Mouse (Mus musculus) myocyte (in vitro differentiated cells): ENCODE data around the gene Rdh12. TPM values are rescaled to one million over a fixed set of nuclear protein-coding genes. Genes with fewer than 3 reads are reported as not detected.

Source experiments
- H3K27me3 ChIP-seq: one replicate; pipeline ENCODE4 v1.6.1; 2011; ENCODE audit not compliant: control insufficient read depth, insufficient read depth, insufficient read length
- H3K36me3 ChIP-seq: one replicate; pipeline ENCODE4 v1.6.1; 2011; ENCODE audit not compliant: control insufficient read depth, insufficient read depth
- H3K4me2 ChIP-seq: one replicate; pipeline ENCODE4 v1.6.1; 2011; ENCODE audit warnings: low read depth, control low read depth
- H3K4me3 ChIP-seq: one replicate; pipeline ENCODE4 v1.5.1; 2011; ENCODE audit warnings: mild to moderate bottlenecking, control low read depth, moderate library complexity
- H3K79me2 ChIP-seq: one replicate; pipeline ENCODE4 v1.6.1; 2011; ENCODE audit not compliant: control insufficient read depth, insufficient read depth
- H3ac ChIP-seq: one replicate; pipeline ENCODE4 v1.6.1; 2011; ENCODE audit not compliant: control insufficient read depth, insufficient read length
- CEBPB ChIP-seq: IDR thresholded peaks from 2 replicates; pipeline ENCODE4 v1.6.1; 2011; ENCODE audit warnings: mild to moderate bottlenecking, moderate library complexity; ENCODE audit not compliant: poor library complexity, insufficient read depth, severe bottlenecking
- E2F4 ChIP-seq: IDR thresholded peaks from one replicate; pipeline ENCODE4 v1.6.1; 2011; ENCODE audit warnings: mild to moderate bottlenecking, control low read depth, moderate library complexity; ENCODE audit not compliant: insufficient read depth
- MAX ChIP-seq: IDR thresholded peaks from one replicate; pipeline ENCODE4 v1.6.1; 2011; ENCODE audit warnings: low read depth, mild to moderate bottlenecking, control low read depth
- MYOD1 ChIP-seq, 3 experiments: IDR thresholded peaks; one replicate each; pipeline ENCODE4 v1.6.1; 2011; ENCODE audit warnings: control low read depth in 2 of 3, low read depth in 2 of 3, mild to moderate bottlenecking in 2 of 3, moderate library complexity in 1 of 3; ENCODE audit not compliant: insufficient read length in 2 of 3, control insufficient read depth in 1 of 3
- MYOG ChIP-seq, 3 experiments: IDR thresholded peaks; one replicate each; pipeline ENCODE4 v1.6.1; 2011; ENCODE audit warnings: control low read depth in 2 of 3, low read depth in 2 of 3, mild to moderate bottlenecking in 2 of 3; ENCODE audit not compliant: insufficient read length in 2 of 3, control insufficient read depth in 1 of 3, insufficient read depth in 1 of 3
- POLR2A ChIP-seq: IDR thresholded peaks from one replicate; pipeline ENCODE4 v1.6.1; 2011; ENCODE audit warnings: low read depth, mild to moderate bottlenecking, control low read depth, moderate library complexity; ENCODE audit not compliant: insufficient read length
- POLR2AphosphoS2 ChIP-seq: IDR thresholded peaks from one replicate; pipeline ENCODE4 v1.6.1; 2011; ENCODE audit warnings: low read depth, control low read depth; ENCODE audit not compliant: insufficient read length
- REST ChIP-seq: IDR thresholded peaks from one replicate; pipeline ENCODE4 v1.6.1; 2011; ENCODE audit warnings: mild to moderate bottlenecking, control low read depth, moderate library complexity; ENCODE audit not compliant: insufficient read depth, insufficient read length
- SRF ChIP-seq: IDR thresholded peaks from one replicate; pipeline ENCODE4 v1.6.1; 2011; ENCODE audit warnings: low read depth; ENCODE audit not compliant: control insufficient read depth, insufficient read length
- TCF12 ChIP-seq: IDR thresholded peaks from one replicate; pipeline ENCODE4 v1.6.1; 2011; ENCODE audit warnings: mild to moderate bottlenecking, control low read depth; ENCODE audit not compliant: poor library complexity, insufficient read depth, severe bottlenecking
- TCF3 ChIP-seq: IDR thresholded peaks from one replicate; pipeline ENCODE4 v1.6.1; 2011; ENCODE audit warnings: low read depth, control low read depth; ENCODE audit not compliant: insufficient read length
- USF1 ChIP-seq: IDR thresholded peaks from one replicate; pipeline ENCODE4 v1.6.1; 2011; ENCODE audit warnings: low read depth, mild to moderate bottlenecking, control low read depth, moderate library complexity
- polyA plus RNA-seq: library from polyadenylated mRNA; unstranded; fragments of >200 nt; fragmentation: generic; extraction: Trizol; gene quantifications from one replicate; pipeline ENCODE4 v1.2.1, GENCODE M21; 2012; ENCODE audit warnings: missing spikeins

The Rdh12 gene
- polyA plus RNA-seq, 1 experiment = 0.54 TPM

DNA sequence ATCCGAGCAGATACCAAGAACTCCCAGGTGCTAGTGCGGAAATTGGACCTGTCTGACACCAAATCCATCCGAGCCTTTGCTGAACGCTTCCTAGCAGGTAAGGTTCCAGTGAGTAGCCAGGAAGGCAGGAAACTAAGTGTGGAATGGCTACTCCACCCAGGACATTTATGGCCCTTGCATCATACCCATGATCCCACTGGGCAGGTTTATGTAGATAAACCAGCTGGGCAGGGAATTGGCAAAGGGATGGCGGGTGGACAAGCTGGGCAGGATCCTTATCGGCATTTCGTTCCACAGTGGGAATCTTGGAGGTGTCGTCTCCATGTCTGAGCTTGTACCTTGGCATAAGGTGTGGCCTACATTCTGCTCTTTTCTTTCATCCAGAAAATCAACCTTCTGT lies 2.7 kb downstream of the Rdh12 start:
- Histone ChIP-seq H3ac (no peak overlapping the region), H3K27me3 (peaks cover 63% of the 10 kb centered on the region), H3K36me3 (no peaks in the 10 kb centered on the region), H3K79me2 (no peaks in the 10 kb centered on the region), H3K4me3 (no peak overlapping the region), H3K4me2 (no peak overlapping the region)
- TF ChIP-seq MYOG (IDR thresholded peaks at IDR 0.05; ENCODE audit: control insufficient read depth in 1 of 3, insufficient read depth in 1 of 3, insufficient read length in 2 of 3, low read depth in 2 of 3) (no peak), SRF (no peak), MAX (no peak), USF1 (no peak), TCF12 (no peak), CEBPB (no peak), E2F4 (no peak), TCF3 (no peak), POLR2A (no peak), MYOD1 (IDR thresholded peaks at IDR 0.05; ENCODE audit: control insufficient read depth in 1 of 3, insufficient read length in 2 of 3, low read depth in 2 of 3) (no peak), REST (no peak), POLR2AphosphoS2 (no peak)

DNA sequence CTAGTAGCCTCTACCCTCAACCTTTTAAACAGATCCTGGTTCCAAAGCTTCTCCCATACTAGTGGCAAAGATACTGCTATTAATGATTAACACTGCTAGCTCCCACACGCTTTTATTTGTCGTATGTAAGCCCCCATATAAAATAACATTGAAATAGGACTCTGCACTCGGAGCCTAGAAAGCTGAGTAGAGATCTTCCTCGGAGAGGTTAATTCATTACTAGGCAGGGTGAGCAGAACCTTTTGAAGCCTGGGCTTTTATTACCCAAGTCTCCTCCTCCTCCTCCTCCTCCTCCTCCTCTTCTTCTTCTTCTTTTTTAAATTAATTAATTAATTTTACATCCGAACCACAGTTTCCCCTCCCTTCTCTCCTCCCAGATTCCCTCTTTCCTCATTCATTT lies 8.8 kb downstream of the Rdh12 start:
- no peaks in the 10 kb centered on the region for H3K79me2 ChIP-seq

DNA sequence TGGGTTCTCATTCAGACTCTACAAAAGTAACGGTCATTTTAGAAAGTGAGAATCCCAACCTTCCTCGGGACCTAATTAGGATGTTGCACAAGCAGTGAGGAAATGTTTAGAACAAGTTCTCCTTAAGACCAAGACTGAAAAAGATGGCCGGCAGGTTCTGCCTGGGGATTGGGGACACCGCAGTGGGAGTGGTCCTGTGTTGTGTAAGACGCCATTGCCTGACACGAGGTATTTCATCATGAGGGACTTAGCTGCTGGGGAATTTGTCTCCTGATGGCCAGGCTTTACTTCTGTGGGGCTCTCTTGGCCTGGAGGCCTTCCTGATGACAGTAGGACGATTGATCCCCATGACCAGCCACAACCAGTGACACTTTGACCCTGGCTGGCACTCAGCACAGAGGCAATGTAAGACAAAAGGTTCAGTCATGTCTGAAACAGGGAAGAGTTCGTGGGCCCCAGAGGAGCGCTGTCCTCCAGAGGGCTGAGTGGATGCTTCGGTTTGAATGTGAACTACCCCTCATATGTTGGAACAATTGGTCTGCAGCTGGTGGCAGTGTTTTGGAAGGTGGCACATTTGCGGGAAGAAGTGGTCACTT lies 26.9 kb downstream of the Rdh12 start:
- Histone ChIP-seq H3K4me3 (no peak overlapping the region), H3K27me3 (no peaks in the 10 kb centered on the region), H3K79me2 (no peaks in the 10 kb centered on the region), H3K36me3 (peaks cover 8% of the 10 kb centered on the region), H3ac (no peak overlapping the region), H3K4me2 (no peak overlapping the region)
- TF ChIP-seq POLR2AphosphoS2 (no peak), TCF12 (no peak), SRF (no peak), E2F4 (no peak), MYOG (IDR thresholded peaks at IDR 0.05; ENCODE audit: control insufficient read depth in 1 of 3, insufficient read depth in 1 of 3, insufficient read length in 2 of 3, low read depth in 2 of 3) (no peak), MAX (no peak)

More for the DNA sequence above, 8.8 kb downstream of the Rdh12 start:
- no peak overlapping the region for H3ac ChIP-seq
- H3K4me2 ChIP-seq = no peak overlapping the region
- H3K36me3 ChIP-seq = no peaks in the 10 kb centered on the region
- peaks cover 73% of the 10 kb centered on the region for H3K27me3 ChIP-seq
- H3K4me3 ChIP-seq = no peak overlapping the region
- TF ChIP-seq POLR2A (no peak), MYOD1 (IDR thresholded peaks at IDR 0.05; ENCODE audit: control insufficient read depth in 1 of 3, insufficient read length in 2 of 3, low read depth in 2 of 3) (no peak), SRF (no peak), MYOG (IDR thresholded peaks at IDR 0.05; ENCODE audit: control insufficient read depth in 1 of 3, insufficient read depth in 1 of 3, insufficient read length in 2 of 3, low read depth in 2 of 3) (no peak), CEBPB (no peak), USF1 (no peak), E2F4 (no peak), MAX (no peak), TCF12 (no peak), REST (no peak), TCF3 (no peak), POLR2AphosphoS2 (no peak)

DNA sequence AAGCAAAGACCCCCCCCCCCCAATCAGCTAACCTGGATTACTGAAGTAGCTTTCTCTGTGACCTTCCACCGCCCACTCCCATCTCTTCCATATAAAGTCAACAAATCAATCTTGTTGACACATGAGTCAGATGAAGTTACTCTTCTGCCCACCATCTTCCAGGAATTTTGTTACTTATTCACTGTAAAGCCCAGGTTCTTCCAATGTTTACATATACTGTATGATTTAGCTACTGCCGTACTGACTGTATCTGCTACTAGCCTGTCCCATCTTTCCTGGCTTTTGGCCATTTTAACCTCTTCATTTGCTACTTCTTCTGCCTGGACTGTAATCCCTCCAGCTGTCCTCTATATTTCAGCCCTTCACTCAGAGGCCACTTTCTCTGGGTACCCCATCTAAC lies 33.3 kb downstream of the Rdh12 start:
- H3K27me3 ChIP-seq = no peaks in the 10 kb centered on the region
- no peak overlapping the region for H3K4me2 ChIP-seq
- TF ChIP-seq TCF12 (no peak), MAX (no peak), E2F4 (no peak), REST (no peak), CEBPB (no peak), USF1 (no peak), TCF3 (no peak), MYOG (IDR thresholded peaks at IDR 0.05; ENCODE audit: control insufficient read depth in 1 of 3, insufficient read depth in 1 of 3, insufficient read length in 2 of 3, low read depth in 2 of 3) (no peak), SRF (no peak), POLR2AphosphoS2 (no peak), POLR2A (no peak), MYOD1 (IDR thresholded peaks at IDR 0.05; ENCODE audit: control insufficient read depth in 1 of 3, insufficient read length in 2 of 3, low read depth in 2 of 3) (no peak)
- no peak overlapping the region for H3ac ChIP-seq
- peaks cover 35% of the 10 kb centered on the region for H3K36me3 ChIP-seq
- H3K79me2 ChIP-seq = no peaks in the 10 kb centered on the region
- H3K4me3 ChIP-seq = no peak overlapping the region

DNA sequence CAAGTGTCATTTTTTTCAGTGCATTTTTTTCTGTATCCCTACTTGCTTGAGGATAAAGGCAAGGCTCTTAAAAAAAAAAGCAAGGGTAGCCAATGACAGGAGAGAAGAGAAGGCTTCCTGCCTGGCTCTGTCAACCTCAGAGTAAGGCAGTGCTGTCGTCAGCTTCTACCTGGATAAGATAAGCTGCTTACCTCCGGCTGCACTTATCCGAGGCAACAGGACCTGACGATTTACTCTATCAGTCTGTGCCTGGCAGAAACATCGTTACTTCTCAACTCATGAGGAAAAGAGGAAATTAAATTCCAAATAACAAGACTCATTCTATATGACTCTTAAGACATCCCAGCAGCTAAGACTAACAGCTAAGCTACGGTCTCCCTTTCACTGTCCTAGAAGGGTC lies 34.2 kb downstream of the Rdh12 start:
- no peak overlapping the region for H3ac ChIP-seq
- H3K4me2 ChIP-seq = no peak overlapping the region
- peaks cover 42% of the 10 kb centered on the region for H3K36me3 ChIP-seq
- no peak overlapping the region for H3K4me3 ChIP-seq
- no peaks in the 10 kb centered on the region for H3K79me2 ChIP-seq
- H3K27me3 ChIP-seq = no peaks in the 10 kb centered on the region
- no peak for TF ChIP-seq MAX
- no peak for TF ChIP-seq MYOD1 (IDR thresholded peaks at IDR 0.05; ENCODE audit: control insufficient read depth in 1 of 3, insufficient read length in 2 of 3, low read depth in 2 of 3)
- no peak for TF ChIP-seq USF1
- TF ChIP-seq REST = no peak
- no peak for TF ChIP-seq TCF12
- no peak for TF ChIP-seq MYOG (IDR thresholded peaks at IDR 0.05; ENCODE audit: control insufficient read depth in 1 of 3, insufficient read depth in 1 of 3, insufficient read length in 2 of 3, low read depth in 2 of 3)
- no peak for TF ChIP-seq E2F4
- TF ChIP-seq TCF3 = no peak
- no peak for TF ChIP-seq POLR2A
